Mouse (Mus musculus) adrenal gland (tissue): ENCODE results near the gene Hoxa5.

ENCODE experiments used
- intact Hi-C: fragments of 180-260 bp; cut with DNase I; formaldehyde crosslinking; loops from one replicate; pipeline ENCODE4 v1.15.1; 2025

Hoxa5 gene

GRCm38 (mm10) chr6:52240389-52241000, 36.1 kb upstream of the Hoxa5 start, which contains the start of gene Hoxa10:
TSS of gene Hoxa10 (minus strand) at chr6:52240854.
- intact Hi-C loops, result no loop called here

GRCm38 (mm10) chr6:52239625-52240388, 35.4 kb upstream of the Hoxa5 start:
- intact Hi-C loops, result no loop called here

GRCm38 (mm10) chr6:52238976-52239375, 34.6 kb upstream of the Hoxa5 start:
- intact Hi-C loops, result no loop called here

- intact Hi-C loops, result no loop called here
Measured at GRCm38 (mm10) chr6:52238155-52238545, 33.8 kb upstream of the Hoxa5 start.

DNA sequence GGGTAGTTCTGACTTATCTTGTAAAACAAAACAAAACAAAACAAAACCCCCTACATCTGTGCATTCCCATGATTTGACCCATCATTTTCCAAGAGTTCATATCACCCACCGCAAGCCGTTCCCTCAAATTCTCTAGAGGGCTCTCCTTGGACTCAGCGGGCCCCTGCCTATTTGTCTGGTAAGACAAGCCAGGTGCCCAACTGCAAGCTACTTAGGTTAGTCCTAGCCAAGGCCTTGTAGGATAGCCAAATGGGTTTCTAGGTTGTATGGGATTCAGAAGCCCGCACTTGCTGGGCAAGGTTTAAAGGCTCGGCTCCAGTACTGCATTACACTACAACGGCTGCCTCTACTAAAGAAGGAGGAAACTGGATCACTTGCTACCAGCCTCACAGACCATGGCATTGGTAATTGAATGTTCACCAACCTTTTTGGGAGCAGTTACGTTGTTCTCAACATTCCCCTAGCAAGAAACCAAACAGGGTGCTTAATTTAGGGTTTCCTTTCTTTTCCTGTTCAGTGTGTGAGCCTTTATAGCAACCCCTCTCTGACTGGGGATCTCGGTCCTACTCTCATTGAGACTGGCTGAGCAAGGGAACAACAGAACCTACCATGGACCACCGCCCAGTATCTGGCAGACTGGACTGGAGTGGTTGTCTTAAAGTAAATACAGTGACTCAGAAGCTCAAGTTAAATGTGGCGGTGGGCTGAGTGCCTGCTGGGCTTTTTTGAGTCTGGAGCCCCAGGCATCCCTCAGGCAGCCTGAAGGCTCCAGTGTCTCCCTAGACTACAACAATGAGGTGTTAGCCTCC, 33.2 kb upstream of the Hoxa5 start:
- intact Hi-C loops, result no loop called here

- intact Hi-C loops, result no loop called here
Measured at GRCm38 (mm10) chr6:52236806-52237205, 32.4 kb upstream of the Hoxa5 start.

DNA sequence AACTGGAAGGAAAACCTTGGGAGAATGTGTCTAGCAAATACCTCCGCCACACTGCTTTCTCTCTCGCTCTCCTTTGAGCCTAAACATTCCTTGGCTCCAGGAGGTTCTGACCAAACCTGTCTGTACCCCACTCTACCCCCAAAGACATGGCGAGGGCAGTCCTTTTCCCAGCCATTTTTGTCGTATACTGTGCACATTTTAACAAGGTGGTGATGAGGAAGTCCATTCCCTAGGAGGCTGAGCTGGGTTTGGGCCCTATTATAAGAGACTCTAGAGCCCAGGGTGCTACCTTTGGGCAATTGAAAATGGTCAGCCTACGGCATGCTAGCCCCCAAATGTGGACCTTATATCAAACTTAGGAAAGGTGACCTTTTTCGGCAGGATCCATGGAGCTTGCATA, 31.5 kb upstream of the Hoxa5 start:
- intact Hi-C loops, result no loop called here

- intact Hi-C loops, result no loop called here
Measured at GRCm38 (mm10) chr6:52235267-52235666, 30.9 kb upstream of the Hoxa5 start.

DNA sequence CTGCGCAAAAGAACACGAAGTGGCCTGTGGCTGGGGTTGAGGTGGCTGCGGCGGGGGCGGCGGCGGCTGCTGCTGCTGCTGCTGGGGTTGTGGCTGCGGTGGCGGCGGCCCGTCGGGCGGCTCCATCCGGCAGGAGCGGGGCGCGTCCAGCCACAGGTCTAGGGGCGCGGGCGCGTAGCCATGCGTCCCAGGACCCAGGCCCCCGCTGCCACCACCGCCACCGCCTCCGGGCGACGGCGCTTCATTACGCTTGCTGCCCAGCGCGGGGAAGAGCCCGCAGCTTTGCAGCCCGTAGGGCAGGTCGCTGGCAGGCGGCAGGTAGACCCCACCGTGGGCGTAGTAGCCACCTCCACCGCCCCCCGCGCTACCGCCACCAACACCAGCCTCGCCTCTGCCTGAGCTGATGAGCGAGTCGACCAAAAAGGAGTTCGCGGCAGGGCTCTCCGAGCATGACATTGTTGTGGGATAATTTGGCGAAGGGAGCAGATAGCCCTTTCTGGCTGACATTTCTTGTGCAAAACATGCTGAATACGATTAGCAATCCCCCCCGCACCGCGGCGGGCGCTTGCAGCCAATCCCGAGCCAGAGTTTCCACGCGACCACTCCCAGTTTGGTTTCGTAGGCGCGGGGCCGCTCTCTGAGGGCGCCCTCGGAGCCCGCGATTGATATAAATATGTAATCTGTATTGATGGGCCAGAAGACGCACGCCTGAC, 30.2 kb upstream of the Hoxa5 start:
- intact Hi-C loops, result no loop called here

DNA sequence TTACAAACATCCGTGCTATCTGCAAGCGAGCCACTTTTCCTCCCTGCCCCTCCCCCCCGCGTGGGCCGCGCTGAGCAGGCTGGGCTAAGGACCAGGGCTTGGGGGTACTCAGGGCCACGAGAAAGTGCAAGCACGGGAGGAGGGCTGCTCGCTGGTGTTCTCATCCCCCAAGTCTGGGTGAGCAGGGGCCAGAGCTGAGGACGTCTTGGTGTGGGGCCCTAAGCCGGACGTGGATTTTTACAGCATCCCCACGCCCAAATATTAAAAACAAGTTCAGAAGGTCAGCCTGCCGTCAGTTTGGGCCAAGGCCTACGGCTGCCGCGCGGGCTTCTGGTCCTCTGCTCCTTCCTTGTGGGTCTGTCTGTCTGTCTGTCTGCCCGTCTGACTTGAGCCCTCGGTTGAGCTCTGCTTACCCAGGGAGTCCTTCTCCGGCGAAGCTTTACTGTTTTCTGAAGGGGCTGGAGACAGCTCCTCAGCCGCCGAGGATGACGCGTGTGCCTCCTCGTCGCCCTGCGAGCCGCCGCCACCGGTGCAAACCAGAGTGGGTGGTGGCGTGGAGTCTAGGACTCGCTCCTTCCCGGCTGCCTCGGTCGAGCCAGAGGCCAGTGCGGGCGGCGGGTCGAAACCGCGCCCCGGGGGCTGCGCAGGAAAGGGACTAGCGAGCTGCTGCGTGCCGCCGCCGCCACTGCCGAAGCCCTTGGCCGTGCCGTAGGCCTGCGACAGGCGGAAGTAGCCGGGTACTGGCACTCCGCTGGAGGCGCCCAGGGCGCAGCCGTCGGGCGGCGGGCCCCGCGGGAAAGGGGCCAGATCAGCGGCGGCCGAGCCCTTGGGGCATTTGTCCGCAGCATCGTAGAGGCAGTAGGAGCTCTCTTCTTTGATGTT, 29.4 kb upstream of the Hoxa5 start:
- intact Hi-C loops, result no loop called here

- intact Hi-C loops, result no loop called here
Measured at GRCm38 (mm10) chr6:52232984-52233545, 28.7 kb upstream of the Hoxa5 start.

GRCm38 (mm10) chr6:52232568-52232965, 28.2 kb upstream of the Hoxa5 start:
- intact Hi-C loops, result no loop called here

DNA sequence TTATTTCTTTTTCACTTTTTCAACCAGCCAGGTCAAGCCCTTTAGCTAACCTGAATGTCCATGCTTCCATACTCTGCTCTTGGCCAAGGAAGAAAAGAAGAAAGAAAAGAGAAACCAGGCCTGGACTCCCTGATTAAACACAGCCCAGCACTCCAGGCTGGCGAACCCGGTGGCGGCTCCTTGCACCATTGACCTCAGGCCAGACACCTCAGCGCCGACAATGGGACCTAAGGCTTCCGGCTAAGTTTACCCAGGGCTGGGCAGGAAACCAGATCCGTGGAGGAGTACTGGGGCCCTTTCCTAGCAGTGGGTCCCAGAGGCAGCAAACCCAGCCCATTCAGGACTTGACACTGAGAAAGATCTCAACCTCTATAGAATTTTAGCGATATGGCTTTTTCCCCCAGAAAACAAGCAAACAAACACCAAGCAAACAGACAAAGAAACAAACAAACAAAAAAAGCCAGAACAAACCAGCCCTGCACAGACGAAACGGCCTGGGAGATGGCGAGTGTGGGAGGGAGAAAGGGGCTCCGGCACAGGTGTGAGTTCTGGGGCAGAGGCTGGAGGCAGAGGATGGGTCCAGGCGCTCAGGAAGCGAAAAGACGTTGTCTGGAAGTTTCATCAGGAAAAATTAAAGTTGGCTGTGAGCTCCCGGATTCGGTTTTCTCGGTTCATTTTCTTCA, 27.6 kb upstream of the Hoxa5 start:
- intact Hi-C loops, result no loop called here

DNA sequence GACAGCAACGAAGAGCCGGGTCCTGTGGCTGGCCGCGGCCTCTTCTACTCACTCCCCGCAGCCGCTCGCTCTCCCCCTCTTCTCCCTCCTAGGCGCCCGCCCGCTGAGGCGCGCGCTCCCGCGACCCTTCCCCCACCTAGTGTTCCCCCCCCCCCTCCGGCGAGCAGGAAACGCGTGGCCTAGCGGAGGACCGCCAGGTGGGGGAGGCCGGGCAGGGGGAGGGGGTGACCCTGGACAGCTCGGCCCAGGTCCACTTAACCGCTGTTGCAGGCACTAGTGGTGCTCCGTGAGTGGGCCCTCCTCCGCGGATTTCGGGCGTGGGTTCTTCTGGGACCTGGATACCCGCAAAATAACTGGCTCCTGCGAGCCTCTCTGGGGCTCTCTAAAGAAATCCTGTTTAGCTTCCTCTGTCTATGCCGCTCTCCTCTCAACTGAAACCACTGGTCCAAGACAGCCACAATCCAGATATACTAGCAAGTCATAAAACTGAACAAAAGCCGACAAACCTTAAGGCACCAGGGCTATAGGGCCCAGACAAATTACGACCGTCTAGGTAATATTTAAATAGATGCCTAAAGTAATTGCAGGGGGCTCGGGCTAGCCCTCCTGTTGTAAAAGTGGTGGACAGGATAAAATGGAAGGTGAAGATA, 26.3 kb upstream of the Hoxa5 start, which contains the start of gene Hoxa9:
Gene Hoxa9, minus strand, starts transcription at position 574 of the 650 bp plus-strand sequence.
- intact Hi-C loops, result no loop called here

DNA sequence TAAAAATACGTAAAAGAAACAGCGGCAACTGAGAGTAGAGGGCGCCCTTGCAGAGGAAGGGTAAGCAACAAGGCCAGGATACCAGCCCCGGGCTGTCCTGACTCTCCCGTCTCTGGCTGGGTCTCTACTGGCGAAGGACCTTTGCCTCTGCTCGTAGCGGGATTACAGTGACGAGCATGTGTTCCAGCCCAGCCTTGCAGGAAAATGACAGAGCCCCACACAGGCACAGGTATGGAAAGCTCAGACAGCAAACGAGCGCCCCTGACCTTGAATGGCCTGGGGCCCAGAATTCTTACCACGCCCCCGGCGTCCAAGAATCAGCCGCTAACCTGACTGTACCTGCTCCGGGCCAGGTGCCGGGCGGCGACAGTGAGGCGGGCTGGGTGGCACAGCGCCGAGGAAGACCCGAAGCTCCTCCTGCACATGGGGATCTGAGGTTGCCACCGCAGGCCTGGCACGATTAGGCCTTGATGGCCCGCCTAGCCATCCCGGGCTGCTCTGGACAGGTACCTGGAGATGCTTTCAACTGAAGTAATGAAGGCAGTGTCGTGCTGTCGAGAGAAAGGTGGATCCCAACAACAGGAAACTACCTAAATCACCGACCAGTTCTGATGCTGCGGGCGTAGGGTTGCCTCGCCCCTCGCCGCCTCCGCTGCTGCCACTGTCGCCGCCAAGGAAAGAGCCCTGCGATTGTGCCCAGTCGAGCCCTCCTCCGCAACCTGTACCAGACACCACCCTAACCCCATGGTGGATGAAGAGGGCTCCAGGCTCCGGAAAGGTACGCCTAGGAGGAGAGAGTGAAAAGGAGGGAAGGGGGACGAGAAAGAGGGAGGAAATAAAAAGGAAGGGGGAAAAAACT, 25.4 kb upstream of the Hoxa5 start:
- intact Hi-C loops, result loop anchor here (5.0 to 10.0 kb wide), 2 partner anchors 845 to 1042 kb away; no protein-coding TSS in a partner anchor

DNA sequence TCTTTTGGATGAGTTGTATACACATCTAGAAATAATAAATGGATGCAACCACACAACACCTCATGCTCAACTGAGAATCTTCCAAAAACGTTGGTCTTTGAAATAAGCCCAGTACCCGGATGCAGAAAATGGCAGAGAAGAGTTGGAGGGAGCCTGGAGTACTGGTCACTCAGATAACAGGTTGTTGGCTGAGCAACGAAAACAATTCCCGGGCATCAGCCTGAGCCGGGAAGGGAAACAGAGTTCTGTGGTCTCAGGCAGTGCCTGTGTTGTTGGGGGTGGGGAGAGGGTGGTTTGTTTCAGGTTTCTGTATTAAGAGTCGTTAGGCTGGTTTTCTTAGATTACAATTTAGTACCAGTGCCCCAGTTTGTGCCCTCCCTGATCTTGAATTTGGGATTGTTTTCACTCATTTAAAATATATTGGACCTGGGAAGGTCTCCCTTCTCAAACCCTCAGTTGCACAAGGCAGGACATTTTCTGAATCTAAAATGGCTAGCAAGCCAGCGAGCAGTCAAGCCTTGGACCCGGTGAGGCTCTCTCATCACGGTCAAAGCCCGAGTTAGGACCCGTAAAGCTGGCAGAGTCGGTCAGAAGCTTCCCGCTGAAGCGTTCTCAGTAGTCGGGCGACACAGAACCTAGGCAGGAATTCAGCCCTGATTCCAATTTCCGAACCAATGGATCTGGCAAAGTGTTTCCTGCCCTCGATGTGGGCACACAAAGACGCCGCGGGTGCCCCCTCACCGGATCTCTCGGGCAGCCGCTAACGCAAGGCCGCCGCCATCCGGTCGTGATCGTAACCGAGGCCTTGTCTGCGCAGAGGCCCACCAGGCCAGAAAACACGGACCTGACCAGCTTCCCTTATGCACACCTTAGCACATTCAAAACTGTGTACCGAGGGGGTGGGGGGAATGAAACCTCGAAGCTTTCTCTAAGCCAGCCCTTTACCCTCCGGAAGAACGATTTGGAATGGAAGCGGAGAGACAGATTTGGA, 24.4 kb upstream of the Hoxa5 start:
- intact Hi-C loops, result loop anchor here (5.0 to 10.0 kb wide), 2 partner anchors 844 to 1041 kb away; no protein-coding TSS in a partner anchor
